Mouse (Mus musculus): Measurements from ENCODE around the gene Mansc1. TPM values are rescaled to one million over a fixed set of nuclear protein-coding genes. Genes with fewer than 3 reads are reported as not detected.

The Mansc1 gene
- polyA plus RNA-seq, 1 experiment from 2014 or later, result 7.6 TPM

- H3K4me1 ChIP-seq (ENCODE audit: control insufficient read depth, insufficient read depth, low read length), result peaks cover 5% of the 10 kb centered on the region
- peak overlapping the region; percentile 99 for H3K27ac ChIP-seq (ENCODE audit: low read length)
Measured at GRCm38 (mm10) chr6:134565606-134566247, 66.6 kb downstream of the Mansc1 start.

GRCm38 (mm10) chr6:134564539-134564938 is 67.7 kb downstream of the Mansc1 start:
- Histone ChIP-seq H3K36me3 (ENCODE audit: control insufficient read depth, insufficient read depth, low read length) (no peaks in the 10 kb centered on the region), H3K4me1 (ENCODE audit: control insufficient read depth, insufficient read depth, low read length) (peaks cover 5% of the 10 kb centered on the region), H3K9me3 (ENCODE audit: control insufficient read depth, low read length) (no peaks in the 10 kb centered on the region), H3K4me3 (ENCODE audit: low read length) (no peak overlapping the region), H3K27ac (ENCODE audit: low read length) (no peak overlapping the region), H3K4me2 (ENCODE audit: low read depth, low read length) (peak overlapping the region; percentile 48), H3K27me3 (replicated peaks; ENCODE audit: control insufficient read depth, insufficient read depth, low read length) (no peaks in the 10 kb centered on the region), H3K9ac (ENCODE audit: low read depth, low read length) (no peak overlapping the region)
- WGBS, result 32% methylated on average over 2 of the region's 2 CpGs
- peak; percentile 34; the same call in 1 of the 2 replicates for ATAC-seq

More at GRCm38 (mm10) chr6:134565606-134566247, 66.6 kb downstream of the Mansc1 start:
- Histone ChIP-seq H3K36me3 (ENCODE audit: control insufficient read depth, insufficient read depth, low read length) (no peaks in the 10 kb centered on the region), H3K27me3 (replicated peaks; ENCODE audit: control insufficient read depth, insufficient read depth, low read length) (no peaks in the 10 kb centered on the region), H3K4me3 (ENCODE audit: low read length) (peak overlapping the region; percentile 82), H3K4me2 (ENCODE audit: low read depth, low read length) (peak overlapping the region; percentile 88), H3K9ac (ENCODE audit: low read depth, low read length) (peak overlapping the region; percentile 99), H3K9me3 (ENCODE audit: control insufficient read depth, low read length) (no peaks in the 10 kb centered on the region)
- no peak for ATAC-seq
- under 1% methylated on average over 19 of the region's 19 CpGs for WGBS

- H3K27ac ChIP-seq (ENCODE audit: low read length), result no peak overlapping the region
- H3K4me2 ChIP-seq (ENCODE audit: low read depth, low read length), result no peak overlapping the region
- H3K27me3 ChIP-seq (replicated peaks; ENCODE audit: control insufficient read depth, insufficient read depth, low read length), result no peaks in the 10 kb centered on the region
- H3K9ac ChIP-seq (ENCODE audit: low read depth, low read length), result no peak overlapping the region
- ATAC-seq, result no peak
- no peaks in the 10 kb centered on the region for H3K9me3 ChIP-seq (ENCODE audit: control insufficient read depth, low read length)
- peaks cover 13% of the 10 kb centered on the region for H3K4me1 ChIP-seq (ENCODE audit: control insufficient read depth, insufficient read depth, low read length)
- H3K4me3 ChIP-seq (ENCODE audit: low read length), result no peak overlapping the region
- 71% methylated on average over 3 of the region's 3 CpGs for WGBS
- H3K36me3 ChIP-seq (ENCODE audit: control insufficient read depth, insufficient read depth, low read length), result no peaks in the 10 kb centered on the region
Measured at GRCm38 (mm10) chr6:134559635-134560034, 72.7 kb downstream of the Mansc1 start.

Other genes with a start within 250 kb of the Mansc1 start
- gene Bcl2l14, start 236.2 kb downstream of the Mansc1 start, polyA plus RNA-seq (2015; fragmentation: Nextera tagmentation; extraction: Ambion mirVana), result 3.5 and 5.2 TPM in 2 replicates
- 11.9 and 19.6 TPM in 2 replicates for gene Lrp6, start 65.5 kb downstream of the Mansc1 start, polyA plus RNA-seq (2015; fragmentation: Nextera tagmentation; extraction: Ambion mirVana)
- 16.3 and 17.6 TPM in 2 replicates for gene Borcs5, start 7.0 kb upstream of the Mansc1 start, polyA plus RNA-seq (2015; fragmentation: Nextera tagmentation; extraction: Ambion mirVana)
- 11.1 and 11.9 TPM in 2 replicates for gene Dusp16, start 160.1 kb upstream of the Mansc1 start, polyA plus RNA-seq (2015; fragmentation: Nextera tagmentation; extraction: Ambion mirVana)
- gene Crebl2, start 197.7 kb upstream of the Mansc1 start, polyA plus RNA-seq (2015; fragmentation: Nextera tagmentation; extraction: Ambion mirVana), result 3.3 and 3.6 TPM in 2 replicates